Comparison of ENCODE assay signal across 28 mouse cellular contexts in the genomic region with DNA sequence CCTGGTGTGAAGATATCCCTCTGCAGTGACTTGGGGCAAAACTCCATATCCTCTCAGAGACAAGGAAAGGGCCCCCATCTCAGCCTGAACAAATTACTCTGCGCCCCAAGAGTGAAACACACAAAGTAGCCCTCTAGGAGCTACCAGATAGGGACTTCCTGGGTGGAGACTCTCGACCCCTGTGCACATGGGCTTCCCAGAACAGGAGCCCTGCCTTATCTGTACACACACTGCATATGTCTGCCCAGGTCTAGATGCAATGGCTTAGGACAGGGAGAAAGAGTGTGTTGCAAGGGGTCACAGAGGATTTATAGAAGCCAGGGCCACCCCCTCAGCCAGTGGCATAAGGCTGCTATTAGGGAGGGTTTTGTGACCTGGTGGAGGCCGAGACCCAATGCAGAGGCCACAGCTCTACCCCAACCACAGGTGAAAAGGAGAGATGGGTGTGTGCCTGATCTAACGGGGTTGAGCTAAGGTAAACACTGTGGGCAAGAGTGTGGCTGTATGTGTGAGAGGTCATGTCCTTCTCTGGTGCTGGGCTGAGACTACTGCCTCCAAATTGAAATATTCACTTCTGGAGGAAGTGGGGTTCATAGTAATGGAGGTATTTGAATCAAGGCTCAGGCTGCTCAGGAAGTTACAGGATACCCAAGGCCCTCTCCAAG. TPM values are rescaled to one million over a fixed set of nuclear protein-coding genes. Genes with fewer than 3 reads are reported as not detected.
DNase-seq lines count a peak whose midpoint lies in the region; ATAC-seq and TF ChIP-seq lines count a peak whose summit lies in the region.
"Had no signal": no experiment of that assay in that cellular context is flagged by ENCODE, and none has a peak within 500 bp of the region (broad histone marks: within the 10 kb centered on the region; RNA-seq: fewer than 3 reads in every experiment).

No protein-coding gene starts in this region.

- no peak for TF ChIP-seq EP300 in stomach, postnatal 0 days (optimal IDR thresholded peaks at IDR 0.05)

- DNase-seq in ES-E14 (ENCODE audit: low read depth, low spot score) = no peak
- peak; percentile 33 for DNase-seq in MEL-GATA-1-ER (ENCODE audit: extremely low read depth, low read depth)
- peak; percentile 7 for DNase-seq in liver, embryonic 13.5 days
- no peak for DNase-seq in stomach, postnatal 0 days (ENCODE audit: low spot score)
- DNase-seq in hindbrain, embryonic 14.5 days (ENCODE audit: low spot score) = no peak
- DNase-seq: adrenal gland, postnatal 25 days; cerebellum, adult 2 months; cerebellum, postnatal 25 days; gastrocnemius, postnatal 25 days; heart, adult 11 months; heart, postnatal 36 days; kidney, adult 8-10 months; kidney, postnatal 14 days; left cerebral cortex, postnatal 4 days; lung, embryonic 14.5 days; lung, postnatal 14 days had no signal

- H3K27me3 ChIP-seq in liver, embryonic 13.5 days = no peaks in the 10 kb centered on the region
- H3K27me3 ChIP-seq in stomach, postnatal 0 days (ENCODE audit: control insufficient read depth, insufficient read depth, low read length) = no peaks in the 10 kb centered on the region
- H3K27me3 ChIP-seq in hindbrain, embryonic 14.5 days (ENCODE audit: control insufficient read depth, insufficient read depth, low read length) = no peaks in the 10 kb centered on the region
- H3K27me3 ChIP-seq in neural tube, embryonic 15.5 days (replicated peaks) = no peaks in the 10 kb centered on the region
- H3K27me3 ChIP-seq: CH12.LX; embryonic facial prominence, embryonic 15.5 days; forebrain, embryonic 13.5 days; hindbrain, embryonic 12.5 days; midbrain, embryonic 12.5 days; neural tube, embryonic 12.5 days had no signal

- no peaks in the 10 kb centered on the region for H3K9me3 ChIP-seq in ES-E14 (ENCODE audit: control insufficient read depth, insufficient read depth, low read depth, low read length)
- no peaks in the 10 kb centered on the region for H3K9me3 ChIP-seq in liver, embryonic 13.5 days (replicated peaks)
- no peaks in the 10 kb centered on the region for H3K9me3 ChIP-seq in stomach, postnatal 0 days (ENCODE audit: control insufficient read depth, low read length)
- H3K9me3 ChIP-seq in hindbrain, embryonic 14.5 days (ENCODE audit: control insufficient read depth, low read length) = no peaks in the 10 kb centered on the region
- no peaks in the 10 kb centered on the region for H3K9me3 ChIP-seq in neural tube, embryonic 15.5 days (replicated peaks)
- H3K9me3 ChIP-seq: embryonic facial prominence, embryonic 10.5 days; embryonic facial prominence, embryonic 15.5 days; forebrain, embryonic 13.5 days; midbrain, embryonic 12.5 days; neural tube, embryonic 12.5 days had no signal

- in situ Hi-C loops in ES-E14 (cut with MboI; ENCODE audit: low sequenced_read_pairs in 2 of 2, unreplicated experiment in 2 of 2) = no loop called here

- TF ChIP-seq CTCF in stomach, postnatal 0 days (IDR thresholded peaks at IDR 0.05; ENCODE audit: low read depth) = no peak

- H3K4me1 ChIP-seq in ES-E14 (ENCODE audit: control insufficient read depth in 2 of 2, insufficient read depth in 2 of 2, low read length in 2 of 2, poor library complexity in 1 of 2) = peaks cover 8% of the 10 kb centered on the region in 2 experiments; a peak in 3 of 4 replicates
- peaks cover 22% of the 10 kb centered on the region for H3K4me1 ChIP-seq in liver, embryonic 13.5 days (replicated peaks)
- no peaks in the 10 kb centered on the region for H3K4me1 ChIP-seq in stomach, postnatal 0 days (replicated peaks; ENCODE audit: control insufficient read depth, insufficient read depth)
- peaks cover 2% of the 10 kb centered on the region; the same call in 1 of the 2 replicates for H3K4me1 ChIP-seq in hindbrain, embryonic 14.5 days (replicated peaks; ENCODE audit: control insufficient read depth, insufficient read depth, low read length)
- H3K4me1 ChIP-seq in neural tube, embryonic 15.5 days = peaks cover 1% of the 10 kb centered on the region

- no peaks in the 10 kb centered on the region for H3K36me3 ChIP-seq in ES-E14 (ENCODE audit: control insufficient read depth, insufficient read depth, low read length, poor library complexity, severe bottlenecking)
- H3K36me3 ChIP-seq in liver, embryonic 13.5 days = no peaks in the 10 kb centered on the region
- no peaks in the 10 kb centered on the region for H3K36me3 ChIP-seq in stomach, postnatal 0 days (ENCODE audit: control insufficient read depth, insufficient read depth, low read length)
- H3K36me3 ChIP-seq in hindbrain, embryonic 14.5 days (replicated peaks; ENCODE audit: control insufficient read depth, insufficient read depth) = no peaks in the 10 kb centered on the region
- no peaks in the 10 kb centered on the region for H3K36me3 ChIP-seq in neural tube, embryonic 15.5 days
- H3K36me3 ChIP-seq: embryonic facial prominence, embryonic 10.5 days; embryonic facial prominence, embryonic 15.5 days; hindbrain, embryonic 12.5 days; midbrain, embryonic 12.5 days; neural tube, embryonic 12.5 days had no signal

- peak overlapping the region; percentile 7; the same call in 1 of the 2 replicates for H3K9ac ChIP-seq in ES-E14 (ENCODE audit: insufficient read depth, low read depth, low read length, poor library complexity, severe bottlenecking)
- H3K9ac ChIP-seq in liver, embryonic 13.5 days = no peak overlapping the region
- H3K9ac ChIP-seq in stomach, postnatal 0 days (ENCODE audit: low read length) = no peak overlapping the region
- no peak overlapping the region for H3K9ac ChIP-seq in hindbrain, embryonic 14.5 days
- no peak overlapping the region for H3K9ac ChIP-seq in neural tube, embryonic 15.5 days (replicated peaks)
- H3K9ac ChIP-seq: embryonic facial prominence, embryonic 15.5 days; forebrain, embryonic 13.5 days; hindbrain, embryonic 12.5 days; lung, embryonic 14.5 days; midbrain, embryonic 12.5 days; neural tube, embryonic 12.5 days had no signal

- no peak overlapping the region for H3K4me2 ChIP-seq in liver, embryonic 13.5 days
- H3K4me2 ChIP-seq in stomach, postnatal 0 days (replicated peaks; ENCODE audit: low read depth) = no peak overlapping the region
- no peak overlapping the region for H3K4me2 ChIP-seq in hindbrain, embryonic 14.5 days (replicated peaks)
- no peak overlapping the region for H3K4me2 ChIP-seq in neural tube, embryonic 15.5 days
- H3K4me2 ChIP-seq: embryonic facial prominence, embryonic 15.5 days; forebrain, embryonic 13.5 days; heart, embryonic 11.5 days; hindbrain, embryonic 12.5 days; lung, embryonic 14.5 days; midbrain, embryonic 12.5 days; neural tube, embryonic 12.5 days had no signal

- H3K4me3 ChIP-seq in ES-E14 (ENCODE audit: insufficient read depth in 1 of 2, low read depth in 1 of 2, low read length in 2 of 2, poor library complexity in 1 of 2, severe bottlenecking in 1 of 2) = peak overlapping the region in 1 of 2 experiments; percentile 26; a peak in 1 of 4 replicates
- no peak overlapping the region for H3K4me3 ChIP-seq in liver, embryonic 13.5 days (replicated peaks)
- no peak overlapping the region for H3K4me3 ChIP-seq in stomach, postnatal 0 days (ENCODE audit: low read depth, low read length)
- H3K4me3 ChIP-seq in hindbrain, embryonic 14.5 days (replicated peaks; ENCODE audit: low read length) = no peak overlapping the region
- H3K4me3 ChIP-seq in neural tube, embryonic 15.5 days (replicated peaks) = no peak overlapping the region
- H3K4me3 ChIP-seq: embryonic facial prominence, embryonic 10.5 days; embryonic facial prominence, embryonic 15.5 days; forebrain, embryonic 13.5 days; hindbrain, embryonic 12.5 days; left cerebral cortex, adult 2 months; midbrain, embryonic 12.5 days; myocyte; neural tube, embryonic 12.5 days had no signal

- ATAC-seq in liver, embryonic 13.5 days (ENCODE audit: low read depth) = peak; percentile 81
- 0 out of 2 replicates have a peak, but pooled peaks have one; percentile 54 for ATAC-seq in stomach, postnatal 0 days (ENCODE audit: low FRiP score, low TSS enrichment)
- ATAC-seq in hindbrain, embryonic 14.5 days (ENCODE audit: low FRiP score) = no peak
- no peak for ATAC-seq in neural tube, embryonic 15.5 days (ENCODE audit: low FRiP score)
- ATAC-seq: forebrain, embryonic 13.5 days; intestine, embryonic 16.5 days had no signal

- WGBS in liver, embryonic 13.5 days (ENCODE audit: insufficient replicate concordance) = 25% methylated on average over 4 of the region's 4 CpGs
- 61% methylated on average over 4 of the region's 4 CpGs for WGBS in stomach, postnatal 0 days
- WGBS in hindbrain, embryonic 14.5 days = 90% methylated on average over 4 of the region's 4 CpGs
- 89% methylated on average over 4 of the region's 4 CpGs for WGBS in neural tube, embryonic 15.5 days

- H3K27ac ChIP-seq in ES-E14 (ENCODE audit: insufficient read depth, low read depth, low read length, poor library complexity, severe bottlenecking) = peak overlapping the region; percentile 69; the same call in 1 of the 2 replicates
- H3K27ac ChIP-seq in liver, embryonic 13.5 days = no peak overlapping the region
- H3K27ac ChIP-seq in stomach, postnatal 0 days (replicated peaks) = no peak overlapping the region
- no peak overlapping the region for H3K27ac ChIP-seq in hindbrain, embryonic 14.5 days
- no peak overlapping the region for H3K27ac ChIP-seq in neural tube, embryonic 15.5 days (replicated peaks)
- H3K27ac ChIP-seq: embryonic facial prominence, embryonic 10.5 days; embryonic facial prominence, embryonic 15.5 days; forebrain, embryonic 13.5 days; hindbrain, embryonic 12.5 days; left cerebral cortex, adult 2 months; midbrain, embryonic 12.5 days; neural tube, embryonic 12.5 days had no signal

TF ChIP-seq in ES-E14, 5 proteins besides CTCF, POLR2A, EP300 and RAD21:
- TF ChIP-seq ZC3H11A (IDR thresholded peaks at IDR 0.05; ENCODE audit: borderline replicate concordance, low read depth, low read length) (no peak), HCFC1 (IDR thresholded peaks at IDR 0.05; ENCODE audit: borderline replicate concordance, insufficient read depth, low read length) (no peak), CHD2 (IDR thresholded peaks at IDR 0.05; ENCODE audit: low read depth, low read length) (no peak), ZNF384 (IDR thresholded peaks at IDR 0.05; ENCODE audit: low read depth, low read length) (no peak), MAFK (IDR thresholded peaks at IDR 0.05; ENCODE audit: insufficient read depth, low read depth, low read length) (no peak)

RNA-seq across cellular contexts. Expression of a gene that starts 44.9 kb away (rescaled TPM):
- total RNA-seq in ES-E14 (2012; rRNA removed) = 4.9 and 5.8 TPM in 2 replicates
- polyA plus RNA-seq in liver, embryonic 13.5 days (2015; fragmentation: Nextera tagmentation; extraction: Ambion mirVana) = 1.9 and 2.1 TPM in 2 replicates
- 8.4 and 8.9 TPM in 2 replicates for polyA plus RNA-seq in stomach, postnatal 0 days (2015; fragmentation: Nextera tagmentation; extraction: Ambion mirVana)
- polyA plus RNA-seq in hindbrain, embryonic 14.5 days (2014; fragmentation: Nextera tagmentation; extraction: Ambion mirVana) = 27.8 and 30.4 TPM in 2 replicates
- 38.4 and 39.3 TPM in 2 replicates for polyA plus RNA-seq in neural tube, embryonic 15.5 days (2015; fragmentation: Nextera tagmentation; extraction: Ambion mirVana)

Comparison
In these comparisons a context has a peak if more than half of its experiments do, and no peak if none do; other contexts are left out.
1. DNase-seq: peak in MEL-GATA-1-ER (single experiment) and liver, embryonic 13.5 days (single experiment); none in ES-E14 (single experiment), stomach, postnatal 0 days (single experiment) and hindbrain, embryonic 14.5 days (single experiment).
2. ATAC-seq: peak in liver, embryonic 13.5 days (single experiment) and stomach, postnatal 0 days (single experiment); none in hindbrain, embryonic 14.5 days (single experiment) and neural tube, embryonic 15.5 days (single experiment).